Mouse (Mus musculus) inflammation-experienced regulatory T-cells (primary cell): ENCODE measurements around the gene Ryr2. TPM values are rescaled to one million over a fixed set of nuclear protein-coding genes. Genes with fewer than 3 reads are reported as not detected.

Source experiments
- polyA plus RNA-seq, 2 experiments: library from polyadenylated mRNA; unstranded; fragments of 100-300 nt; shearing (Covaris generic); gene quantifications; one replicate each; pipeline ENCODE4 v1.2.1; 2017

Gene Ryr2
- polyA plus RNA-seq, result 1 to 10 TPM in 1 of 2 experiments, under 1 TPM in 1; 0.51 to 3.7 TPM

DNA sequence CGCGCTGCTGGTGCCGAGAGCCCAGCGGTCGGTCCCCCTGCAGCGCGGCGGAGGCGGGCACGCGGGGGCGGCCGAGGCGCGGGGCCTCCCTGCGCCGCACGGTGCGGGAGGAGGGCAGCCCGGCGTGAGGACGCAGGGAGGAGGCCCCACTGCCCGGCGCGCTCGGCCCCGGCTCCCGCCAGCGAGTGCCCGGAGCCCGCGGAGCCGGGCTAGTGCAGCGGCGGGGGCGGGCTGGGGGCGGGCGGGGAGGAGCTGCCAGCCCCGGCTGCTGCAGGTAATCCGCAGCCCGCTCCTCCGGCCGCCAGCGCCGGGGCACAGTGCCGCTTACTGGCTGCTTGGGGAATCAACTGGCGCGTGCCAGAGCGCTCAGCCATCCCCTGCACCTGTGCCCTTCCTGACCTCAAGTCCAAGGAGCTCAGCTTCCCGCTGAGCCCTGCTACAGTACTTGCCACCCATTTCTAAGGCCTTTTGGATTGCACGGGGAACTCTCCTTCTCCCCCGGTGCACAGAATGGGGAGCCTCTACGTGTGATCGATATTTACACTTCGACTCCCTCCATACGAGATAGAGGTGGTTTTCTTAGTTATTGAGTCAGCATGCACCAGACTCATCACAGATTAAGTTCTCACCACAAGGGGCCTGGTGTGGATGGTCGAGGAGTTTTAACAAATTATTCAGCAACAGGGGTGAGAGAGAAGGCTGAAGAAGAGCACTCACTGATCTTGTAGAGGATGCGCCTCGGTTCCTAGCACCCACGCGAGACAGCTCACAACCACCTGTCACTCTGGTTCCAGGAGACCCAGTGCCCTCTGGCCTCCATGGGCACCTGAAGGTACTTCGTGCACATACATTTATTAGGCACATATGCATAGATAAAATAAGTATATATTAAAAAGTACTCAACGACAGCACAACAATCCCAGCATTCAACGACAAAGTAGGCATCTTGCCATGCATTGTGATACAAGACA is at the start of gene Ryr2:
Gene Ryr2, minus strand, starts transcription at position 284 of the 971 bp plus-strand sequence.

Other genes starting within 250 kb of the Ryr2 start
- 10 to 100 TPM; 20.2 to 37.7 TPM for gene Mtr, start 151.2 kb upstream of the Ryr2 start, polyA plus RNA-seq
- gene Actn2, start 233.8 kb upstream of the Ryr2 start, polyA plus RNA-seq, result 1 to 10 TPM; 5.3 to 6.5 TPM